Mouse (Mus musculus) monocyte, adult 5-6 weeks (primary cell): ENCODE measurements at regions not wholly inside any gene's neighbourhood (a gene's known extent, or its start where the extent isn't known, plus 50 kb on each side); places are given as distances from the start of the nearest gene placed in this dataset.

Experiments
- ATAC-seq: fragments of 153-309, 156-312 bp; replicated peaks from 2 replicates; pipeline ENCODE4 v1.8.0; 2017; ENCODE audit warnings: mild to moderate bottlenecking; ENCODE audit not compliant: low TSS enrichment, insufficient number of reproducible peaks, severe bottlenecking, poor library complexity, low FRiP score

DNA sequence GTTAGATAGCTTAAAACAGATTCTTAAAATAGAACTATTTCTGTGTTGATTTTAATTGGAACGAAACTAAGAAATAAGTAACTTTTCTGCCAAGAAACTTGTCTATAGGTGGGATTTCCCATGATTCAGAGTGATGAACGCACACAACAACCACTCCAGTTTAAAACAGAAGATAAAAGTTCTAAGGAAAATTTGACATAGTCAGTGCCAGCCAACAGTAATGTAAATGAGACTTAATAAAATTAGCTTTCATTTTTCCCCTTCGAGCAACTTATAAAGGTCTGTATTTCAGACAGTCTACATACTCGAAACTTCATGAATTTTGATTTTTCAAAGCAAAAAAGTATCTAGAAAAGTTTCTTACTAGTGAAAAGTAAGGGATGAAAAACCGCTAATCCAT, 52.5 kb upstream of the Gpc5 start:
- no peak for ATAC-seq

DNA sequence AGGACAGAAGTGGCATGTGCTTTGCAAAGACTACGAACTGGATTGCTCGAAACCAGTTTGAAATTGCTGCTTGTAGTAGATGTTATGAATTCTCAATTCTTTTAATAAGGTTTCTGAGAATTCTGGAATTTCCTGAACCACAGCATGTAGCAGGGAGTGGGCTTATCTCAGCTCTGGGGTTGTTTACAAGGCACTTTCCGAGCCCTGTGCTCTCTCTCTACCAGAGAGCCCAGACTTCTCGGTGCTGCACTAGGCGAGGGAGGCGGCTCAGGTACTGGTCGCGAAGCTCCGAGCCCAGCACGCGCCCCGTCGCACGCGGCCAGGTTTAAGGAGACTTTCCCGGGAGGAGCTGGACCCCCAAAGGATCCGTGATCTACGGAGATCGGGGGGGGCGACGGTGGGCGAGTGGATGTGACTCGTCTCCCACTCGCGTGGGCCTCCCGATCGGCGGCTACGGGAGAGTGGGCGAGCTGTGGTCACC, 51.9 kb upstream of the Gpc5 start:
- ATAC-seq = 0 out of 2 replicates have a peak, but pooled peaks have one; percentile 9

DNA sequence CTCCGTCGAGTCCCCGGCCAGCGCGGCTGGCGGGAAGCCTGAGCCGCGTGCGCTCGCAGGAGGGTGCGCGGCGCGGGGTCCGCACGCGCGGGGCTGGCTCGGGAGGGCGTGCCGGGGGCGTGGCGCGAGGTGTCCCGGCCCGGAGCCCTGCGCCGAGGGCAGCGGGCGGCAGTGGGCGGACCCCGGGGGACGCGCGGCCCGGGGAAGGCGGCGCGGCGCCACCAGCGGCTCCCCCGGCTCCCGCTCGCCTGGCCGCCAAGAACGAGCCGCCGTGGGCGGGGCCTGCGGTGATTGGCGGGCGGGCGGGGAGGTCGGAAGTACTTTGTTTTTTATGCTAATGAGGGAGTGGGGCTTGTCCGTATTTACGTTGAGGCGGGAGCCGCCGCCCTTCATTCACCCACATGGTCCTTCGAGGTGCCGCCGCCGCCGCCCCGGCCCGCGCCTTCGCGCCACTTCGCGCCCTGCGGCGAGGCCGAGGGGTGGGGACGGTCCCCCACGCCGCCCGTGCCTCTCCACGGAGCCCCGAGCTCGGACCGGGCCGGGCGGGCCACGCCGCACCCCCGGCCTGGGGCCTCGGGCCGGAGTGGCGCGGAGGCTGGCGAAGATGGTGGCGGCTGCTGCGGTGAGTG, 51.3 kb upstream of the Gpc5 start:
- peak; percentile 87 for ATAC-seq

DNA sequence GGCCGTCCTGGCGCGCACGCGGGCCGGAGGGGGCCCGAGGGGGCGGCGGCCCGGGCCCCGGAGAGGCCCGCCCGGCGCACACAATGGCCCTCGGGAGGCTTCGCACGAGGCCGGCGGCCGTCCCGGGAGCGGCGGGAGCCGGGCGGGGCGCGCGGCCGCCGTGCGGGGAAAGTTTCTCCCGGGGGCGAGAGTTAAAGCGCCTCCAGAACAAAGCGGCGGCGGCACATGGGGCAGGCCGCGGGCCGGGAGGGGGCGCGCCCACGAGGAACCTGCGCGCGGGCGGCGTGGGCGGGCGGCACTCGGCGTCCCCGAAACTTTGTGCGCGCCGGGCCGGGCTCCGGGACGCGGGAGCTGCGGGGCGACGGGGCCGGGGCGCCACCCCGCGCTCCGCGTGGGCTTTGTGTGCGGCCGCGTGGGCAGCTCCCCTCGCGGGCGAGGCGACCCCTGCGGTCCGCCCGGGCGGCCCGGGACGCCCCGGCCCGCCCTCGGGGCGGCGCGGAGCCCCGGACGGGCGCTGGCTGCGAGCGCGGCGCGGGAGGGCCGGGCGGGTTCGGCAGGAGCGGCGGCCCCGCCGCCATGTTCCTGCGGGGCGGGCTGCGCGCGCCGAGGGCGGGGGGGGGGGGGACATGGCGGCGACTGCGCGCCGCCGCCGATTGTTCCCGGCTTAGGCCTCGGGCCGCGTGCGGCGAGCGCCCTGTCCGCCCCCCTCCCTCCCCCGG, 50.5 kb upstream of the Gpc5 start:
- no peak for ATAC-seq

DNA sequence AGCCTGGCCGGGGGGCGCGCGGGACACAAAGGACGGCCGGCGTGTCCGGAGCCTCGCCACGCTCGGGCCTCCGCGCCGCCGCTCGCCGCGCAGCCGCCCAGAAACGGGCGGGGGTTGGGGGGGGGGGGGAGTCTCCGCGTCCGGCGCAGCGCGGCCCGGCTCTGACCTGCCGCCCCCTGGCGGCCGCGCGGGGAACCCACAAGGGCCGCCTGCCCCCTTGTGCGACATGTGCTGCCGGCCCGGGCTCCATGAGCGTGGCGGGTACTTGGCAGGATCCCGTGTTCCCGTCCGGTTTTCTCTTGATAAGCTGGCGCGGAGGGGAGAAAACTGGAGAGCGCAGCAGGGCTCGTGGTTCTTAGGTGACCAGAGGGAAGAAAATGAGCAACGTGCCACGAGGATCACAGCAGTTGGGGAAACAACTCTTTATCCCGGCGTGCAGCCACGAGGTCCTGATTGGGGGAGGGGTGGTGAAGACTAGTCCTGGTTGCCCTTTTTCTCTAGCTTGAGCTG, 49.9 kb upstream of the Gpc5 start:
- peak; percentile 67 for ATAC-seq
